Mouse (Mus musculus): ENCODE measurements around the gene Adk. TPM values are rescaled to one million over a fixed set of nuclear protein-coding genes. Genes with fewer than 3 reads are reported as not detected.
"Not testable (repeated sequence)": the region's sequence is repeated elsewhere in the genome, so short reads cannot be mapped to it uniquely, and the experiment has no call there.

Gene Adk
- total RNA-seq, 2 experiments from 2014 or later, result 38.6 to 52.8 TPM

DNA sequence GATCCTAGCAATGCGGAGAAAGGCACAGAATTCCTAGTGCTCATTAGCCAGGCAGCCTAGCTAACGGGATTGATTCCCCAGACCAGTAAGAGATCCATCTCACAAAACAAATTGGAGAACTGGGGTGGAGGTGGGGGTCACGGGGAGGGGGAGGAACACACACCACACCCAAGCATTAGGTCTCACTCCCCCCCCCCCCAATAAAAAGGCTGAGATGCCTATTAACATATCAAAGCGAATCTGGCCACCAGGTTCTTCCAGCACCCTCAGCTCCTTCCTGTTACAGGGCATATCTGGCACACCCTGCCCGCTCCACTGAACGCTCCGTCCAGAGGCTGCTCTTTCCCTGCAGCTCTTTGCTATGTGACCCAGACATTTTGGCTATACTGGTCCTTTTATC, 406.3 kb downstream of the Adk start:
- no peak for ATAC-seq (replicated peaks; ENCODE audit: low FRiP score, poor library complexity, severe bottlenecking)

DNA sequence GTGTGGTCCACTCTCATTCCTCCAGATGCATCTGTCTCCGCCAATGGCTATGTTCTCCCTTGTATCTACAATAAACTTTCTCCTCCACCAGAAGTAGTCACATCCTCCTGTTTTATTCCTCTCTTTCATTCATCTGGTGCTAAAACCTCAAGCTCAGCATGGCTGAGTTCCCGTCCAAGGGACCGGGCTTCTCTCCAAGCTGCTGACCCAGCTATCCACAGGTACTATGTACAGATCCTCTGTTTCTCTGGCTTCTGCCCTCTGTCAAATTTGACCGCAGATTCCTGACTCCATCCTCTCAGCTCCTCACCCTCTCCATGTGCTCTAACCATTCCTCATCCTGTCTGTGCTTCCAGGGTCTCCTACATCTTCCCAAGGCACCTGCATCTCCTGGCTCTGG, 406.8 kb downstream of the Adk start:
- no peak for ATAC-seq (replicated peaks; ENCODE audit: low FRiP score, poor library complexity, severe bottlenecking)

DNA sequence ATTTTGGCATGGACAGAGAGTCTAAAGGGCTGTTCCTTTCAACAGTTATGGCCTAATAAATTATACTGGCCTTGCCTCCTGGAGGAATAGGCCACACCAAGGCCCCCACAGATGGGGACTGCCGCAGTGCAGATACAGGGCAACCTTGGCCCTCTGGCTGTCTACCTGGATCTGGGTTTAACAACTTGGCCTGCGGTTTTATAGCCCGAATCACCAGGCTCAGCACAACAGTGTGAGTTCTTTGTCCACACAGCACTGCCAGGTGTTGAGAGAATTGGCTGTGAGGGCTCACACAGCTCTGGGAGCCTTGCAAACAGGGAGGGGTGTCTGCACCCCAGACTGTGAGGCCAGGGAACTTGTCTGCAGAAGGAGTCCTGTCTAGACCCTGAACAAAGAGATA, 410.0 kb downstream of the Adk start:
- ATAC-seq (replicated peaks; ENCODE audit: low FRiP score, poor library complexity, severe bottlenecking), result no peak

GRCm38 (mm10) chr14:21463117-21463712, 410.8 kb downstream of the Adk start:
- no peak for ATAC-seq (replicated peaks; ENCODE audit: low FRiP score, poor library complexity, severe bottlenecking)

- ATAC-seq (replicated peaks; ENCODE audit: low FRiP score, poor library complexity, severe bottlenecking), result no peak
These were observed 418.0 kb downstream of the Adk start for GRCm38 (mm10) chr14:21470386-21470785.

DNA sequence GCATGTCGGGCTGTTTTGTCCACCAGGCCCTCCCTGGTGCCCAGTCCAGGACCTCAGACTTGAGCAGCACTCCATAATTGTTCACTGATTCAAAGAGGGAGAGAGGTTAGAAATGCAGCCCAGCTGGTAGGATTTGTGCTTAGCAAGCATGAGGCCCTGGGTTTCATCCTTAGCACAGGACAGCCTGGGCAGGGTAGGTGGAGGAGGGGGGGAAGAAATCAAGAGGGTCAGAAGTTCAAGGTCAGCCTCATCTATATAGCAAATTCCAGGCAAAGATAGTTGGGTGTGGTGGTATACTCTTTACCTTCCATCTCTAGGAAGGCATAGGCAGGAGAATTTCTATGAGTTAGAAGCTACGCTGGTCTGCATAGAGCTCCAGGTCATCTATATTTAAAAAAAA, 419.6 kb downstream of the Adk start:
- no peak for ATAC-seq (replicated peaks; ENCODE audit: low FRiP score, poor library complexity, severe bottlenecking)

DNA sequence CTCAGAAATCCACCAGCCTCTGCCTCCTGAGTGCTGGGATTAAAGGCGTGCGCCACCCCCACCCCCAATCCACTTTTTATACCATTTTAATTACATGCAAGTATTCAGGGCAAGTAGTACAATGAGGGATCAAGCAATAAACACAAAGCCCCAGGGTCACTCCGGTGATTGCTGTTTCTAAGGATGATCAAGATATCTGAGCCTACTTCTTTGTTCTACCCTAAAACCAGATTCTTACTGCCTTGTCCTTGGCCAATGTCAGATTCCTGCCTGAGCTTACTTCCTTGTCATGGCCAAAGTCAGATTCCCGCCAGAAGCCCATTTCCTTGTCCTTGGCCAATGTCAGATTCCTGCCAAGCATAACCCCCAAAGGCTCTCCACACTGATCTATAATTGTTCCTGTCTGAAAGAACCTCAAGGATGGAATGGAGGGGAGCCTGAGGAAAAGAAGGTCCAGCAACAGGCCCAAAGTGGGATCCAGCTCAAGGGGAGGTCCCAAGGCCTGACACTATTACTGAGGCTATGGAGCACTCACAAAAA, 422.3 kb downstream of the Adk start:
- ATAC-seq (replicated peaks; ENCODE audit: low FRiP score, poor library complexity, severe bottlenecking), result not testable (repeated sequence)

DNA sequence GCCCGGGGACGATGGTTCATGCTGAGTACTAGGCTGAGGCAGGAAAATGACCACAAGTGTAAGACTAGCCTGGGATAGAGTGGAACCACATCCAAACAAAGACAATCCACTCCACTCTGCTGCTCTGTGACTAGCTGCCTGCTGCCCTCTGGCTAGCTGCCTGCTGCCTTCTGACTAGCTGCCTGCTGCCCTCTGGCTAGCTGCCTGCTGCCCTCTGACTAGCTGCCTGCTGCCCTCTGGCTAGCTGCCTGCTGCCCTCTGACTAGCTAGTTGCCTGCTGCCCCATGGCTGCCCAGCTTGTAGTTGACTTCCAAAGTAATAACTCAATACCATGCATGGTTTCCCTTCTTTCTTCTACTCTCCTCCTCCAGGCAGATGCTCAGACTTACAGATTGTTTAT, 424.8 kb downstream of the Adk start:
- no peak for ATAC-seq (replicated peaks; ENCODE audit: low FRiP score, poor library complexity, severe bottlenecking)

- ATAC-seq (replicated peaks; ENCODE audit: low FRiP score, poor library complexity, severe bottlenecking), result no peak
These were observed 427.2 kb downstream of the Adk start for GRCm38 (mm10) chr14:21479566-21479965.

DNA sequence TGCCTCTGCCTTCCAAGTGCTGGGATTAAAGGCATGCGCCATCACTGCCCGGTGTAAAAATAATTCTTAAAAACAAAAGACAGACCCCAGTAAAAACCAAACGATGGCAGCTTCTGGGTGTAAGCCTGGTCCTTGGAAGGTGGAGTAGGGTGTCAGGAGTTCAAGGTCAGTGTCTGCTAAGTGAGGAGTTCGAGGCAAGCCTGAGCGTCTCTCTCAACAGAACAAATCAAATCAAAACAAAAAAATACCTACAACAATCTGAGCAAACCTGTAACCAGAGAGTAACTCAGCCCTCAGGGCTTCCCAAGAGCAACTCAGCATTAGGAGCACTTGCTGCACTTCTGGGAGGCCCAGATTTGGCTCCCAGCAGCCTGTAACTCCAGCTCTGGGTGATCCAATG, 427.8 kb downstream of the Adk start:
- no peak for ATAC-seq (replicated peaks; ENCODE audit: low FRiP score, poor library complexity, severe bottlenecking)

DNA sequence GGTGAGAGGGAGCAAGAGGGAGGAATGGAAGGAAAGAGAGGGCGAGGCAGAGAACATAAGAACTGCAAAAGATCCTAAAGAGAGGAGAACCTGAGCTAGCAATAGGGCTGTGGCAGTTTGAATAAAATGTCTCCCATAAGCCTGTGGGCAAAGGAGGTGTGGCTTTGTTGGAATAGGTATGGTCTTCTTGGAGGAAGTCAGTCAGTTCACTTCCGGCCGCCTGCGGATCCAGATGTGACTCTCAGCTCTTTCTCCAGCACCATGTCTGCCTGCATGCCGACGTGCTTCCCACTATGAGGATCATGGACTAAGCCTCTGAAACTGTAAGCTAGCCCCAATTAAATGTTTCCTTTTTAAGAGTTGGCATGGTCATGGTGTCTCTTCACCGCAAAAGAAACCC, 428.9 kb downstream of the Adk start, which contains the start of gene Kat6b:
TSS of gene Kat6b (plus strand) at position 204 of the 400 bp plus-strand sequence.
- ATAC-seq (replicated peaks; ENCODE audit: low FRiP score, poor library complexity, severe bottlenecking), result no peak

GRCm38 (mm10) chr14:21484199-21484598, 431.8 kb downstream of the Adk start:
- no peak for ATAC-seq (replicated peaks; ENCODE audit: low FRiP score, poor library complexity, severe bottlenecking)

GRCm38 (mm10) chr14:21484693-21485092, 432.3 kb downstream of the Adk start:
- no peak for ATAC-seq (replicated peaks; ENCODE audit: low FRiP score, poor library complexity, severe bottlenecking)

DNA sequence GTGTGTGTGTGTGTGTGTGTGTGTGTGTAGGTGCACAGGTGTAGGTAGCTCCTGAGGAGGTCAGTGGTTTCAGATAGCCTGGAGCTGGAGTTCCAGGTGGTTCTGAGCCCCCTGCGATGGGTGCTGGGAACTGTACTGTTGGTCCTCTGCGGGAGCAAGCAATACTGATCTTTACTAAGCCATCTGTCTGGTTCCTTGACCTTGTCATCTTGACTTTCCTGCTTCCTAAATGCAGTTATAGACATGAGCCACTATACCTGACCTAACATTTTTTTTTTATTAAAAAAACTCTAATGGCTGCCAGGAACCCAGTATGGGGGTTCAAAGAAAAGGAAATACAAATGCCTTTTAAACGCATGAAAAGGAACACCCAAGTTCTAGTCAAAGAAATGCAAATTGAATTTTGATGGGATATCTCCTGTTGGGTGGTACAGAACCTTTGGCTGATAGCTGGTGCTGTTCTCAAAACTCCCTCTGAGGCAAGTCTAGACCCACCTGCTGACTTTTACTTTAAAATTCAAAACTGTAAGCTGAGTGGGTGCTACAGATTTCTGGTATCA, 433.7 kb downstream of the Adk start:
- ATAC-seq (replicated peaks; ENCODE audit: low FRiP score, poor library complexity, severe bottlenecking), result no peak

GRCm38 (mm10) chr14:21487135-21487534, 434.8 kb downstream of the Adk start:
- not testable (repeated sequence) for ATAC-seq (replicated peaks; ENCODE audit: low FRiP score, poor library complexity, severe bottlenecking)

GRCm38 (mm10) chr14:21488426-21489115, 436.2 kb downstream of the Adk start:
- not testable (repeated sequence) for ATAC-seq (replicated peaks; ENCODE audit: low FRiP score, poor library complexity, severe bottlenecking)

GRCm38 (mm10) chr14:21489116-21489485, 436.7 kb downstream of the Adk start:
- no peak for ATAC-seq (replicated peaks; ENCODE audit: low FRiP score, poor library complexity, severe bottlenecking)

DNA sequence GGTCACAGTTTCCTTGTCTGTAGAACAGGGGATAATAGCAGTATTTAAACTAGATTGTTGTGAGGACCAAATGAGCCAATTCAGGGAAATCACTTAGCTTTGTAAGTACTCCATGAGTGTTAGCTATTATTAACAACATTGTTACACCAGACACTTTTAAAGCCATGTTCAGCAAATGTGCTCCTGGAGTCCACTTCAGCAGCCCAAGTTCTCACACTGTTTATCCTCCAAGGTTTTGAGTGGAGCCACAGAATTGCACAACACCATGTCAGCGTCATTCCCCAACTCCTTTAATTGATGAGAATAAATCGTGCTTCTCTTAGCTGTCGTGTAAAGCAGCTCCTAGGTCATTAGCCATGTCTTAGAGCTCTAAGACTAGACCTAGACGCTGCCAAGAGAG, 437.8 kb downstream of the Adk start:
- no peak for ATAC-seq (replicated peaks; ENCODE audit: low FRiP score, poor library complexity, severe bottlenecking)
